Mouse (Mus musculus) cerebellum, adult 11-12 months (tissue): ENCODE data around the gene Ndfip2.

Experiments
- DNase-seq: peaks from one replicate; pipeline ENCODE4 v3.0.0; 2022

Gene Ndfip2

GRCm38 (mm10) chr14:105258379-105259034 is at the start of gene Ndfip2:
Gene Ndfip2 (plus strand): TSS chr14:105258573.
- DNase-seq = peak; percentile 93

GRCm38 (mm10) chr14:105219525-105220376 is 38.6 kb upstream of the Ndfip2 start:
- no peak for DNase-seq

GRCm38 (mm10) chr14:105222240-105222639 is 36.1 kb upstream of the Ndfip2 start:
- no peak for DNase-seq

DNA sequence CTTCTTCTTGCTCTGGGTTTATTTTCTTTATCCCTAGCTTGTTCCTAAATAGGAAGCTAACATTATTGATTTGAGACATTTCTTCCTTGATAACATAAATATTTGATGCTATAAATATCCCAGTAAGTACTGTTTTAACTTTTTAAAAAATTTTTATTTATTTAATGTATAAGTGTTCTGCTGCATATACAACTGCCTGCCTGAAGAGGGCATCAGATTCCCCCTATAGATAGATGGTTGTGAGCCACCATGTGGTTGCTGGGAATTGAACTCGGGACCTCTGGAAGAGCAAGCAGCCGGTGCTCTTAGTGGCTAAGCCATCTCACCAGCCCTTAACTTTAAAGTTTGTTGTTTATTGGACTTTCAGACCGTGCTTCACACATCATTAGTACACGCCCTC is 32.6 kb upstream of the Ndfip2 start:
- no peak for DNase-seq

GRCm38 (mm10) chr14:105232421-105232820 is 26.0 kb upstream of the Ndfip2 start:
- no peak for DNase-seq

- no peak for DNase-seq
Observed at GRCm38 (mm10) chr14:105236596-105236995, 21.8 kb upstream of the Ndfip2 start.

DNA sequence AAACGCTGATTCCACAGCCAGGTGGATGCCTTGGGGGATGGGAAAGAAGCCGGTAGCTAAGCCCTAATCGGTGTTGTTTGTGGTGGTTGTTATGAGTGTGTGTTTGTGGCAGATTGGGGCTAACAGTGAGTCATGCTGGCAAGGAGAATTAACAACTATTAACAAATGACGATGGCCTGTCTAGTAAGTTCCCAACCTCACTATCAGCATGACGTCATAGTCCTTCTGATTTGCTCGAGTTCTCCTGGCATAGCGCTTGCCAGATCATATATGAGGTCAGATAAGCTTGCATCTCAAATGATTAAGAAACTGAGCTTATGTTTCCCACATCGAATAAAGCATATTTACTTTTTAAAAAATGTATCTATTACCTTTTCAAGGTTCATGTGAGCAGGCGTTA is 20.6 kb upstream of the Ndfip2 start:
- no peak for DNase-seq

GRCm38 (mm10) chr14:105238450-105239038 is 19.8 kb upstream of the Ndfip2 start:
- no peak for DNase-seq

GRCm38 (mm10) chr14:105240120-105240519 is 18.3 kb upstream of the Ndfip2 start:
- no peak for DNase-seq

DNA sequence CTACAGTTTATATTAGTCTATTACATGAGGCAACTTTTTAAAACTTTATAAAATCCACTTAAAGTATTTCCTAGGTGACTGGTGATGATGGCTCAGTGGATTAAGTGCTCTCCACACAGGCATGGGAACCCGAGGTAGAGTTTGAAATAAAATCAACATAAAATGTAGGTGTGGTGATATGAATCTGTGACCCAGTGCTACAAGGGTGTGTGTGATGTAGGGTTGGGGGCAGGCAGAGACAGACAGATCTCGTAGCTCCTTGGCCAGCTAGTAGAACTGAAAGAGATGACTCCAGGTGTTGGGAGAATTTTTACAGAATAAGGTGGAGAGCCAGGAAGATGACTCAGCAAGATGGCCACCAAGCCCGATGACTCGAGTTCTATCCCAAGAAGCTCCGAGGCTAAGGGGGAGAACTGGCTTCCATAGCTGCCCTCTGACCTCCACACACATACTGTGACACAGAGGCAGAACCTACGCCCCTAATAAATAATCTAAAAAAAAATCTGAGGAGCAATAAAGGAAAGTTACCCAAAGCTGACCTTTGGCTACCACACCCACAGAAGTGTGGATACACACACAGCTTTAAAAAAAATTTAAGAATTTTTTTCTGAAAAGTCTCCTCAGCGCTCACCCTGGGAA is 14.4 kb upstream of the Ndfip2 start:
- DNase-seq = no peak

DNA sequence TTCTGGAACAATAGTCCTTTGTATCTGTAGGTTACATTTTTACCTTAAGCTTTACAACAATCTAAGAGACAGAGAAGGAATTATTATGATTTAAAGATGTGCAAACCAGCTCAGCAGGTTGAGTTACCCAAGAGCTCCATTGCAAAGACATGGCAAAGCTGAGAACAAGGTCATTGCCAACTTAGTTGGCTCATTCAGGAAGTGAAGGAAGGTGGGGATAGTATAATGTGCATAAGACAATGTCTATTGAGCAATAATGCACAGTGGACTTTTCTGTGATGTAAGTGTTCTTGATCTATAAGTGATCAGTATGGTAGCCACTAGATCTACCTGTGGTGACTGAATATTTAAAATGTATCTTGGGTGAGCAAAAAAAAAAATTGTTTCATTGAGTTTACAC is 7.3 kb upstream of the Ndfip2 start:
- DNase-seq = no peak

DNA sequence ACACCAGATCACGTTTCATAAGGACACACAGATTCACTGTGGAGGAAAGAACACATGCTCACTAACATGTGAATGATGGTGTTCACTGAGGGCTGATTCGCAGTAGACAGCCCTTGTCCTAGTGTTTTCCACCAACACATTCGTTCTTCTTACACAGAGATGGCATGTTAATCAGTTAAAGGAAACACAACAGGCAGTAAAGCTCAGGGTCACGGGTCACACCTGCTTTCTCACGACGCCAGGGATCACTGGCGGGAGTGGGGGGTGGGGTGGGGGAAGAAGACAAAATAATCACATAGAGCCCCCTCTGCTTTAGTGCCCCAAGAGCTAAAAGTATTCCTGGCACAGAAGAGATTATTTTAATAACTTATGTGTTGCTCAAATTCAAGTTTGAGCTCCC is 5.1 kb upstream of the Ndfip2 start:
- DNase-seq = no peak

DNA sequence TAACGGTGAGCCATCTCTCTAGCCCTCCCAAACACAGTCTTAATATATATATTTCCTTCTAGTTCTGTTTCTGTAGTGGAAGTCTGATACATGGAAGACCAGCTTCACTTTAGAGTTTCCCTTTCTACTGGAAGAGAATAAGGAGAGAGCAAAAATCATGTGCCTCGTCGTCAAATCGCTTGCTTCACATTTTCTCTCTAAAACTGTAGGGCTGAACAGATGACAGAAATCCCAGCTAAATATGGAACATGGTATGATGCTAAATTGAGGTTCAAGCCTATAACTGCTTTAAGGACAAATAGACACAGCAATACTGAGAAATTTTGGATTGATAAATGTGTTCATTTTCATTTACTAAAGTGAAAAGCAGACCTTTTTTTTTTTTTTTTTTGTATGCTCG is 4.0 kb upstream of the Ndfip2 start:
- no peak for DNase-seq

- no peak for DNase-seq
Observed at GRCm38 (mm10) chr14:105255620-105256019, 2.8 kb upstream of the Ndfip2 start.

DNA sequence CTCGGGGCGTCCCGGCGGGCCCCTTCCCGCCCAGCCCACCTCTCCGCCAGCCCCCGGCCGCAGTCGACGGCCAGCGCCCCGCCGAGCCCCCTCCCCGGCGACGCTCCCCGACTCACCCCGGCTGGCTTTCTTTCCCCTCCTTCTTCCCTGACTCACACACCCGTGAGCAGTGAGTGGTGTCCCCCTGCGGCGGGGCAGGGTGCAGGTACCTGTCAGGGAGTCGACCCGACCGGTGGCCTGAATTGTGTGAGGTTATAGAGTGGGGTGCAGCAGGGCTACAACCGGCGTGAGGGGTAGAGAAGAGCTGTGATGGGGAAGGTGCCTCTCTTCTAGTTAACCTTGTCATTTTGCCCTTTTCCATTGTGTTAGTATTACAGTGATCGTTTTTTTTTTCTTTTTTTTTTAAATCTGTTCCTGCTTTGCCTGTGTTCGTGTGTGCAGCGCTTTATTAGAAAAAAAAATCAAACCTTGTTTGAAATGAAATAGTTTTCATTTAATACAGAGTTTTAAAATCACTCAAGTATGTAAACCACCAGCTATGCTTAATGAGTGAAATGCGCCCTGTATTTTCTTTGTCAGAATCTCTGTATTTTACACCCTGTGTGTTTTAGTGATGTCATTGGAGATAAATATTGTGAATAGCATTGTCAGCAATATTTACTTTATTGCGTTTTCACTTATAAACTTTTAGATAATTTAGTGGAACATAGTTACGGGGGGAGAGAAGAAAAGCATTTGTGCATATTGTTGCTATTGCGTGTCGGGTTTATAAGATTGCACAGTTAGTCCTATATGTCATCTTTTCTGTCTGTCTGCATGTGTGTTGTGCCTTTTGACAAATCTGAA is 885 bp downstream of the Ndfip2 start:
- DNase-seq = peak; percentile 65

DNA sequence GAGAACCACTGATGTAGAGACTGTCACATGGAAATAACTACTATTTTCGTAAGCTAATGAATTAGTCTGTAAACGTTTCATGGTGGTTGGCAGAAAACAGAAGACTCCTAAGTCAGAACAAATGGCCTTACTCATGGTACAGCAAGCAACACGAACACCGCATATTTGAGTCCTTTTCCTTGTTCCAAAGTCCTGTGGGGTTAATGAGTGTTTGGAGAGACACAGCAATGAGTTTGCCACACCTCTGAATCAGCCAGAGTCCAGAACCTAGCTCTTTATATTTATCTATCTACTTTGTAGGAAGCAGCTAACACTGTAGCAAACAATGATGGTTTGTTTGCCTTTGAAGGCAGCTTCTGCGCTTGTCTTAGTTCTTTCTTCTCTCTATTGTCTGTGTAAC is 4.5 kb downstream of the Ndfip2 start:
- no peak for DNase-seq

DNA sequence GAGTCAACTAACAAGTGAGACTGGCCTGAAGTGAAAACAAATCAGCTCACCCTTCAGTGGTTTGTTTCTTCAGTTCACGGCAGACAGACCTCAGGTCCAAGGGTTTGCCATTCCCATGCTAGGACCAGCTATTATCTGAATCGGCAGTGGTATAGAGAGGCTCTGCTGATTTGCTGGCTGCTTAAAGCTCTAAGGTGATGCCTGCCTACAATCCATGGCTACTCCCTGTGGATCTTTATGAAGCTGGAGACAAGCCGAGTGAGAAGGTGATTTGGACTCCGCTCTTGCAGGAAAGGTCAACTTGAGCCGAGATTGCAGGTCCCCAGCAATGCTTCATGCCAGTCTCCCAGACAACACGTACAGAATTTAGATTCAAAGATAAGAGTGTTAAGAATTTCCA is 8.7 kb downstream of the Ndfip2 start:
- no peak for DNase-seq

- DNase-seq = no peak
Observed at GRCm38 (mm10) chr14:105272030-105272429, 13.7 kb downstream of the Ndfip2 start.

DNA sequence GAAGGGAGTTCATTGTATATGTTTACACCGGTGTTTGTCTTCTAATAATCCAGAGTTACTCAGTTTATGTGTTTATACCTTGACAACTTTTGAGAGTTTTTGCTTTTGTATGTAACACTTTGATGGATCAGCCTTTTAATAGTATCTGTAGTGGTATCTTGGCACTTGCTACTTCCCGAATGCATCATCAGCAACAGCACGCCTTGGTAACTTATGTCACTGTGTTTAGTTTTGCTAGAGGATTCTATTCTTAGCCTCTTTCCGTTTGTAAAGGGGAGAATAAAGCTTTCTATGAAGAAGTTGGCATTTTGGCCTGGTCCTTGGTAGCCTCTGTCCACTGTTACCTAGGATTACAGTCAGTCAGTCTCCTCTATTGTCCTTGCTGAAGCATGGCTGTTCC is 14.2 kb downstream of the Ndfip2 start:
- DNase-seq = no peak

DNA sequence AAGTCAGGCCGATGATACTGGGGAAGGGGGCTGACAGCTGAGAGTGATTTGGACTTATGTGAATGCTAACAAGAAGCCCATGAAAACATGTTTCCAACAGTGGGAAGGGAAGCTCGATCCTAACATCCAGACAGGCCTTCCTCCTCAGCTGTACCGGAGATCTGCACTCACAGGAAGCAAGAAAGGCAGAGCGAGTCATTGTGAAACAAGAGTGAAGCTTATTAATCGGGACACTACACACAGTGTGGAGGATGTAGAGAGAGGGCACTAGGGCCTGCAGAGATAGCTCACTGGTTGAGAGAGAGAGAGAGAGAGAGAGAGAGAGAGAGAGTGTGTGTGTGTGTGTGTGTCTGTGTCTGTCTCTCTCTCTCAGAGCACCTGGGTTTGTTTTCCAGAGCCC is 16.8 kb downstream of the Ndfip2 start:
- no peak for DNase-seq

DNA sequence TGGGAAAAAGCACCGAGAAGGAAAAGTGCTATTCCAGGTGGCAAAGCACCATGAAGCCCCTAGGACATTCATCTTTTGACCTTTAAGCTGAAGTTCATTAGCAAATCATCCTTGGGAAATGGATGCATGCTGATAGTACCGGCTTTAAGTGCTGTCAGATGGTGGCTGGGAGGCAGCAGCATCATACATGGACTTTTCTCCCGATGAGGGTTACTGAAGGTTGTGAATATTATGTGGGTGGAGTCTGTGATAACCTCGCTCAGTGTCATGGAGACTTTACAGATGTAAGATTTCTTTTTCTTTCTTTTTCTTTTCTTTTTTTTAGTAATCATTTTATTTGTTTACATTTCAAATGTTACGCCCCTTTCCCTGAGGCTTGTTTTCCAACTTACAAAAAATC is 18.9 kb downstream of the Ndfip2 start:
- no peak for DNase-seq

DNA sequence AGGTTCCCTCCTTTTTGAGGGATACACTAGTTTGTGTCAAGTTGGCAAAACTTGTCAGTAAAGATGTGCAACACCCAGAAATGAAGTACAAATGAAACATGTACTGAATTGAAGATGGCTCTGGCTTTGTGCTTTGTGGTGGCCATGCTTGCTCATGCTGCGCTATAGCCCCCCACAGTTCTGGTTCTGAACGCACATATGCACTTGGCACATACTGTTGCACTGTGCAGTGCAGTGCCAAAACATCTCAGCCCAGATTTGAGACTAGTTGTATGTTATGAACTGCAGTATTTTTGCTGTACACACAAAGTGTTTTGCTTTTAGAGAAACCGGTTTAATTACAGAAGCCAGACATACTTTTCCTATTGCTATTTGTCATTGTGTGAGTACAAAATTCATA is 25.7 kb downstream of the Ndfip2 start:
- no peak for DNase-seq

- no peak for DNase-seq
Observed at GRCm38 (mm10) chr14:105287557-105287956, 29.2 kb downstream of the Ndfip2 start.
